Mouse (Mus musculus) A20 (cell line): ENCODE measurements around the gene Bmp6.

Source experiments
- DNase-seq: peaks from one replicate; pipeline ENCODE4 v3.0.0-alpha.2; 2011; ENCODE audit warnings: low read depth, low spot score

Gene Bmp6

GRCm38 (mm10) chr13:38429671-38430070, 84.8 kb downstream of the Bmp6 start:
- no peak for DNase-seq

GRCm38 (mm10) chr13:38430075-38430474, 85.2 kb downstream of the Bmp6 start:
- DNase-seq = no peak

GRCm38 (mm10) chr13:38434831-38435230, 89.9 kb downstream of the Bmp6 start:
- DNase-seq = no peak

GRCm38 (mm10) chr13:38437930-38438329, 93.0 kb downstream of the Bmp6 start:
- peak; percentile 51 for DNase-seq

- no peak for DNase-seq
Observed at GRCm38 (mm10) chr13:38440240-38440639, 95.3 kb downstream of the Bmp6 start.

- DNase-seq = no peak
Observed at GRCm38 (mm10) chr13:38448516-38449015, 103.7 kb downstream of the Bmp6 start.

- no peak for DNase-seq
Observed at GRCm38 (mm10) chr13:38450051-38450971, 105.4 kb downstream of the Bmp6 start.

- DNase-seq = no peak
Observed at GRCm38 (mm10) chr13:38451446-38451845, 106.5 kb downstream of the Bmp6 start.

GRCm38 (mm10) chr13:38463410-38463809, 118.5 kb downstream of the Bmp6 start:
- peak; percentile 43 for DNase-seq

- DNase-seq = no peak
Observed at GRCm38 (mm10) chr13:38470882-38471281, 126.0 kb downstream of the Bmp6 start.

GRCm38 (mm10) chr13:38472636-38473035, 127.7 kb downstream of the Bmp6 start:
- no peak for DNase-seq

- no peak for DNase-seq
Observed at GRCm38 (mm10) chr13:38473497-38473896, 128.6 kb downstream of the Bmp6 start.

- no peak for DNase-seq
Observed at GRCm38 (mm10) chr13:38476936-38477335, 132.0 kb downstream of the Bmp6 start.

- DNase-seq = no peak
Observed at GRCm38 (mm10) chr13:38481021-38481420, 136.1 kb downstream of the Bmp6 start.

- no peak for DNase-seq
Observed at GRCm38 (mm10) chr13:38484701-38485100, 139.8 kb downstream of the Bmp6 start.

- DNase-seq = no peak
Observed at GRCm38 (mm10) chr13:38486767-38487166, 141.9 kb downstream of the Bmp6 start.

- DNase-seq = no peak
Observed at GRCm38 (mm10) chr13:38496715-38497114, 151.8 kb downstream of the Bmp6 start.

- DNase-seq = no peak
Observed at GRCm38 (mm10) chr13:38501314-38501713, 156.4 kb downstream of the Bmp6 start.

GRCm38 (mm10) chr13:38503137-38503849, 158.4 kb downstream of the Bmp6 start:
- DNase-seq = peak; percentile 90

- no peak for DNase-seq
Observed at GRCm38 (mm10) chr13:38506320-38506719, 161.4 kb downstream of the Bmp6 start.

GRCm38 (mm10) chr13:38506936-38507335, 162.0 kb downstream of the Bmp6 start:
- DNase-seq = no peak

- no peak for DNase-seq
Observed at GRCm38 (mm10) chr13:38509681-38510341, 164.9 kb downstream of the Bmp6 start.
